Mouse (Mus musculus): ENCODE measurements at regions not wholly inside any gene's neighbourhood (a gene's known extent, or its start where the extent isn't known, plus 50 kb on each side); places are given as distances from the start of the nearest gene placed in this dataset.
"Not testable (repeated sequence)": the region's sequence is repeated elsewhere in the genome, so short reads cannot be mapped to it uniquely, and the experiment has no call there.

- no peak for ATAC-seq (replicated peaks; ENCODE audit: extremely low read depth, insufficient read depth, low FRiP score)
Measured at GRCm38 (mm10) chr6:4205681-4206080, 118.9 kb upstream of the Bet1 start.

GRCm38 (mm10) chr6:4245265-4246112, 158.7 kb upstream of the Bet1 start:
- 78% methylated on average over 9 of the region's 9 CpGs for WGBS
- ATAC-seq (replicated peaks; ENCODE audit: extremely low read depth, insufficient read depth, low FRiP score), result no peak

More at GRCm38 (mm10) chr6:4205681-4206080, 118.9 kb upstream of the Bet1 start:
- no peaks in the 10 kb centered on the region for H3K4me1 ChIP-seq (ENCODE audit: control insufficient read depth, insufficient read depth, low read length)
- H3K27ac ChIP-seq (ENCODE audit: low read length), result no peak overlapping the region
- H3K4me2 ChIP-seq (ENCODE audit: low read depth, low read length), result no peak overlapping the region
- H3K9me3 ChIP-seq (replicated peaks; ENCODE audit: control insufficient read depth, low read length), result no peaks in the 10 kb centered on the region
- WGBS, result 85% methylated on average over 5 of the region's 5 CpGs
- no peaks in the 10 kb centered on the region for H3K36me3 ChIP-seq (ENCODE audit: control insufficient read depth, insufficient read depth)
- no peaks in the 10 kb centered on the region for H3K27me3 ChIP-seq (ENCODE audit: control insufficient read depth, insufficient read depth, low read length)
- no peak overlapping the region for H3K9ac ChIP-seq (ENCODE audit: low read length)
- no peak overlapping the region for H3K4me3 ChIP-seq (ENCODE audit: low read length)

GRCm38 (mm10) chr6:4246113-4246419, 159.3 kb upstream of the Bet1 start:
- no peak overlapping the region for H3K4me2 ChIP-seq (ENCODE audit: low read depth, low read length)
- H3K4me1 ChIP-seq (ENCODE audit: control insufficient read depth, insufficient read depth, low read length), result no peaks in the 10 kb centered on the region
- H3K27ac ChIP-seq (ENCODE audit: low read length), result no peak overlapping the region
- H3K36me3 ChIP-seq (ENCODE audit: control insufficient read depth, insufficient read depth), result no peaks in the 10 kb centered on the region
- H3K4me3 ChIP-seq (ENCODE audit: low read length), result no peak overlapping the region
- no peak for ATAC-seq (replicated peaks; ENCODE audit: extremely low read depth, insufficient read depth, low FRiP score)
- no peaks in the 10 kb centered on the region for H3K27me3 ChIP-seq (ENCODE audit: control insufficient read depth, insufficient read depth, low read length)
- H3K9me3 ChIP-seq (replicated peaks; ENCODE audit: control insufficient read depth, low read length), result no peaks in the 10 kb centered on the region
- 84% methylated on average over 2 of the region's 2 CpGs for WGBS
- H3K9ac ChIP-seq (ENCODE audit: low read length), result no peak overlapping the region

More at GRCm38 (mm10) chr6:4245265-4246112, 158.7 kb upstream of the Bet1 start:
- Histone ChIP-seq H3K4me3 (ENCODE audit: low read length) (no peak overlapping the region), H3K4me2 (ENCODE audit: low read depth, low read length) (no peak overlapping the region), H3K9me3 (replicated peaks; ENCODE audit: control insufficient read depth, low read length) (no peaks in the 10 kb centered on the region), H3K4me1 (ENCODE audit: control insufficient read depth, insufficient read depth, low read length) (no peaks in the 10 kb centered on the region), H3K9ac (ENCODE audit: low read length) (no peak overlapping the region), H3K27me3 (ENCODE audit: control insufficient read depth, insufficient read depth, low read length) (no peaks in the 10 kb centered on the region), H3K36me3 (ENCODE audit: control insufficient read depth, insufficient read depth) (no peaks in the 10 kb centered on the region), H3K27ac (ENCODE audit: low read length) (no peak overlapping the region)

- no peak overlapping the region for H3K27ac ChIP-seq (ENCODE audit: low read length)
- no peak overlapping the region for H3K9ac ChIP-seq (ENCODE audit: low read length)
- H3K36me3 ChIP-seq (ENCODE audit: control insufficient read depth, insufficient read depth), result no peaks in the 10 kb centered on the region
- no peak overlapping the region for H3K4me2 ChIP-seq (ENCODE audit: low read depth, low read length)
- H3K4me3 ChIP-seq (ENCODE audit: low read length), result no peak overlapping the region
- WGBS, result 52% methylated on average over 4 of the region's 4 CpGs
- ATAC-seq (replicated peaks; ENCODE audit: extremely low read depth, insufficient read depth, low FRiP score), result no peak
- H3K27me3 ChIP-seq (ENCODE audit: control insufficient read depth, insufficient read depth, low read length), result no peaks in the 10 kb centered on the region
- H3K4me1 ChIP-seq (ENCODE audit: control insufficient read depth, insufficient read depth, low read length), result no peaks in the 10 kb centered on the region
- H3K9me3 ChIP-seq (replicated peaks; ENCODE audit: control insufficient read depth, low read length), result no peaks in the 10 kb centered on the region
Measured at GRCm38 (mm10) chr6:4276607-4277006, 189.8 kb upstream of the Bet1 start.

- no peaks in the 10 kb centered on the region for H3K36me3 ChIP-seq (ENCODE audit: control insufficient read depth, insufficient read depth)
- 66% methylated on average over 2 of the region's 2 CpGs for WGBS
- H3K4me1 ChIP-seq (ENCODE audit: control insufficient read depth, insufficient read depth, low read length), result no peaks in the 10 kb centered on the region
Measured at GRCm38 (mm10) chr6:4277245-4277890, 190.6 kb upstream of the Bet1 start.

GRCm38 (mm10) chr6:4291380-4291779, 204.6 kb upstream of the Bet1 start:
- H3K4me2 ChIP-seq (ENCODE audit: low read depth, low read length), result no peak overlapping the region
- H3K36me3 ChIP-seq (ENCODE audit: control insufficient read depth, insufficient read depth), result no peaks in the 10 kb centered on the region
- whole genome bisulfite sequencing, result 75% methylated on average over 2 of the region's 2 CpGs
- H3K27me3 ChIP-seq (ENCODE audit: control insufficient read depth, insufficient read depth, low read length), result no peaks in the 10 kb centered on the region
- no peaks in the 10 kb centered on the region for H3K9me3 ChIP-seq (replicated peaks; ENCODE audit: control insufficient read depth, low read length)
- H3K4me3 ChIP-seq (ENCODE audit: low read length), result no peak overlapping the region
- H3K4me1 ChIP-seq (ENCODE audit: control insufficient read depth, insufficient read depth, low read length), result no peaks in the 10 kb centered on the region
- no peak overlapping the region for H3K9ac ChIP-seq (ENCODE audit: low read length)
- no peak overlapping the region for H3K27ac ChIP-seq (ENCODE audit: low read length)
- ATAC-seq (replicated peaks; ENCODE audit: extremely low read depth, insufficient read depth, low FRiP score), result no peak

More at GRCm38 (mm10) chr6:4277245-4277890, 190.6 kb upstream of the Bet1 start:
- Histone ChIP-seq H3K27ac (ENCODE audit: low read length) (no peak overlapping the region), H3K4me2 (ENCODE audit: low read depth, low read length) (no peak overlapping the region), H3K4me3 (ENCODE audit: low read length) (no peak overlapping the region), H3K9ac (ENCODE audit: low read length) (no peak overlapping the region), H3K9me3 (replicated peaks; ENCODE audit: control insufficient read depth, low read length) (no peaks in the 10 kb centered on the region), H3K27me3 (ENCODE audit: control insufficient read depth, insufficient read depth, low read length) (no peaks in the 10 kb centered on the region)
- no peak for ATAC-seq (replicated peaks; ENCODE audit: extremely low read depth, insufficient read depth, low FRiP score)

- H3K4me3 ChIP-seq (ENCODE audit: low read length); H3K36me3 ChIP-seq (ENCODE audit: control insufficient read depth, insufficient read depth); H3K4me1 ChIP-seq (ENCODE audit: control insufficient read depth, insufficient read depth, low read length); H3K9me3 ChIP-seq (replicated peaks; ENCODE audit: control insufficient read depth, low read length); H3K9ac ChIP-seq (ENCODE audit: low read length); H3K27ac ChIP-seq (ENCODE audit: low read length); ATAC-seq (replicated peaks; ENCODE audit: extremely low read depth, insufficient read depth, low FRiP score); H3K4me2 ChIP-seq (ENCODE audit: low read depth, low read length); H3K27me3 ChIP-seq (ENCODE audit: control insufficient read depth, insufficient read depth, low read length): not testable (repeated sequence)
Measured at GRCm38 (mm10) chr6:4303410-4303809, 201.2 kb upstream of the Col1a2 start.

GRCm38 (mm10) chr6:4349953-4350352, 154.7 kb upstream of the Col1a2 start:
- Histone ChIP-seq H3K4me1 (ENCODE audit: control insufficient read depth, insufficient read depth, low read length) (no peaks in the 10 kb centered on the region), H3K9ac (ENCODE audit: low read length) (no peak overlapping the region), H3K36me3 (ENCODE audit: control insufficient read depth, insufficient read depth) (no peaks in the 10 kb centered on the region), H3K9me3 (replicated peaks; ENCODE audit: control insufficient read depth, low read length) (no peaks in the 10 kb centered on the region), H3K4me2 (ENCODE audit: low read depth, low read length) (no peak overlapping the region), H3K27me3 (ENCODE audit: control insufficient read depth, insufficient read depth, low read length) (no peaks in the 10 kb centered on the region), H3K4me3 (ENCODE audit: low read length) (no peak overlapping the region), H3K27ac (ENCODE audit: low read length) (no peak overlapping the region)
- 80% methylated on average over 4 of the region's 4 CpGs for WGBS
- no peak for ATAC-seq (replicated peaks; ENCODE audit: extremely low read depth, insufficient read depth, low FRiP score)

DNA sequence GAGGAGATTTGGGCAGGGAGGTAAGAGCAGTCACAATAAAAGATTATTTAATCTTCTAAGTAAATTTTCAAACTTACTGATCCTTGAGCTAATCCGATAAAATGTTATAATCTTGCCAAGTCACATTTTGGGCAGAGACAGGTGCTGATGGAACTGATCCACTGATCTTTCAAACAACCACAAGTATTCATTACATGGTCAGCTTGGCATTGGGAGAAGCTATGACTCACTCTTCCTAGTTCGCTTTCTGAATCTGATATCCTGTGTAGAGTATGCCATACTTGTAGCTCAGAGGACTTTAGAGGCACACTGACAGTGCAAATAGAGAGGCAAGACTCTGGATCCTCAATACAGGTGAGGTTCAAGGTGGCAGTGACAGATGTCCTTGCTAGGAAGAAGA, 142.4 kb upstream of the Col1a2 start:
- ATAC-seq (replicated peaks; ENCODE audit: extremely low read depth, insufficient read depth, low FRiP score), result no peak
- no peaks in the 10 kb centered on the region for H3K9me3 ChIP-seq (replicated peaks; ENCODE audit: control insufficient read depth, low read length)
- 79% methylated on average over 2 of the region's 2 CpGs for WGBS

More for the DNA sequence above, 142.4 kb upstream of the Col1a2 start:
- Histone ChIP-seq H3K4me3 (ENCODE audit: low read length) (no peak overlapping the region), H3K9ac (ENCODE audit: low read length) (no peak overlapping the region), H3K36me3 (ENCODE audit: control insufficient read depth, insufficient read depth) (no peaks in the 10 kb centered on the region), H3K4me1 (ENCODE audit: control insufficient read depth, insufficient read depth, low read length) (no peaks in the 10 kb centered on the region), H3K27me3 (ENCODE audit: control insufficient read depth, insufficient read depth, low read length) (no peaks in the 10 kb centered on the region), H3K27ac (ENCODE audit: low read length) (no peak overlapping the region), H3K4me2 (ENCODE audit: low read depth, low read length) (no peak overlapping the region)
